Mouse (Mus musculus) CD4-positive, CD25-positive, alpha-beta regulatory T cell, adult 4 months (primary cell): Measurements from ENCODE around the gene Tsacc. TPM values are rescaled to one million over a fixed set of nuclear protein-coding genes. Genes with fewer than 3 reads are reported as not detected.
A peak's percentile ranks its signal among the peaks of the same experiment; 100 is the strongest.

ENCODE experiments used
- ATAC-seq: one replicate; pipeline ENCODE4 v1.8.0; 2017
- polyA plus RNA-seq, 2 experiments: library from polyadenylated mRNA; unstranded; fragments of 100-300 nt; shearing (Covaris generic); gene quantifications; one replicate each; pipeline ENCODE4 v1.2.1; 2017

Tsacc gene
- polyA plus RNA-seq, 2 experiments from 2014 or later, result 5.8 to 7.7 TPM

DNA sequence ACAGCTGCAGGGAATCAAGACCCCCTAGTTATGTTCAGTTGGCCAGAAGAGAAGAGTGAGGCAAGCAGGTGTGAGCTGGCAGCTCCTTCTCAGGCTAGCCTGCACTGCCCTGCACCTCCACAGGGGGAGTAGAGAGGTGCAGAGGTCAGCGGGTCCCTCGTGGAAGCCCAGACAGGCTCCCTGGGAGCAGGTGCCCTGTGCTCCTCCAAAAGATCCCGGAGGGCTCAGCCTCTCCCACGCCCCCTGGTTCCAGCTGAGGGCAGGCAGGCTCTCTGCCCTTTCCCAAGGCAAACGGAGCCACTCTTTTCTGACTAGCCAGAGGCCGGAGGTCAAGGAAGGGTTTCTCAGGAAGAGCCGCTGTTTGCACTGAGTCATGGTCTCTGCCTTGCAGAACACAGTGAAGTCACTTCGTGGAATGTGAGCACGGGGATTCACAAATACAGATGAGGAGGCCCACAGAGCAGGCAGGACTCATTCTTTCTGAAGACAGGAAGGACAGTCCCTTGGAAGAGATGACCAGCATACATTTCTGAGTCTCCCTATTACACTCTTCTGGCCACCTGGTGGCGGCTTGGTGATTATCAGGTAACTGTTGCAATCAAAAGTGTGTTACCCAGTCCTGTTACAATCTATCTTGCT lies 59.1 kb downstream of the Tsacc start:
- ATAC-seq, result peak; percentile 49

GRCm38 (mm10) chr3:88237161-88237555 lies 59.6 kb downstream of the Tsacc start:
- ATAC-seq, result no peak

GRCm38 (mm10) chr3:88235616-88236015 lies 61.2 kb downstream of the Tsacc start:
- no peak for ATAC-seq

DNA sequence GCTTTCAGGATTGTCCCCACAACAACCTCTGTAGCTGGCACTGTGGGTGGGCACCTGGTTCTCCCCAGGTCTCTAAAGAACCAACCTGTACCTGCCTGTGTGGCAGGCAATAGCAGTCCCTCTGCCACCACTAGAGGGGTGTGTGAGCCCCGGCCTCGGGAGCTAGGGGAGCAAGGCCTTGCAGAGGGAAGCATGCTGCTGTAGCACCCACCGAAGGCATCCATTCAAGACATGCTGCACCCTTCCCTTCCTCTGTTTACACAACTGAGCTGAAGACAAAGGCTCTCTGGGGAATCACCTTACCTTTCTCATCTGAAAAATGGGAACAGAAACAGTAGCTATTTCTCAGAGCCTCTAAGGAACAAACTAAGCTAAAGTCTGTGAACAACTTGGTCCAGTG lies 61.6 kb downstream of the Tsacc start:
- no peak for ATAC-seq

DNA sequence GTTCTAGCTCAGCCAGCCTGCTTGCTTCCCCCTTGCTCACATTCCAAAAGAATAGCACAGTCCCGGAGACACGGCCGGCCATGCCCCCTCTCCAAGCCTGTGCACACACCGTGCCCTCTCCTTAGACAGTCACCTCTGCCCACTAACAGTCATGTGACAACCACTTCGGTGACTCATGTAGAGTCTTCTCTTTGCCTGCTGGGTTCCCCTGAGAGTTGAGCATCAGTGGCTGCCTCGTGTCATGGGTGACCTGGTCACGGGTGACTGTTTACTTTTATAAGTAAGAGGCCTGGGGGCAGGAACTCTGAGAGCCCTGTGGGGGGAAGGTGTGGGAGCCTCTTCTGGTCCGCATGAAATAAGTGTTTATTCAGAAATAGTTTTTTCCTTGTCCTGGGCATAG lies 62.8 kb downstream of the Tsacc start:
- ATAC-seq, result no peak

DNA sequence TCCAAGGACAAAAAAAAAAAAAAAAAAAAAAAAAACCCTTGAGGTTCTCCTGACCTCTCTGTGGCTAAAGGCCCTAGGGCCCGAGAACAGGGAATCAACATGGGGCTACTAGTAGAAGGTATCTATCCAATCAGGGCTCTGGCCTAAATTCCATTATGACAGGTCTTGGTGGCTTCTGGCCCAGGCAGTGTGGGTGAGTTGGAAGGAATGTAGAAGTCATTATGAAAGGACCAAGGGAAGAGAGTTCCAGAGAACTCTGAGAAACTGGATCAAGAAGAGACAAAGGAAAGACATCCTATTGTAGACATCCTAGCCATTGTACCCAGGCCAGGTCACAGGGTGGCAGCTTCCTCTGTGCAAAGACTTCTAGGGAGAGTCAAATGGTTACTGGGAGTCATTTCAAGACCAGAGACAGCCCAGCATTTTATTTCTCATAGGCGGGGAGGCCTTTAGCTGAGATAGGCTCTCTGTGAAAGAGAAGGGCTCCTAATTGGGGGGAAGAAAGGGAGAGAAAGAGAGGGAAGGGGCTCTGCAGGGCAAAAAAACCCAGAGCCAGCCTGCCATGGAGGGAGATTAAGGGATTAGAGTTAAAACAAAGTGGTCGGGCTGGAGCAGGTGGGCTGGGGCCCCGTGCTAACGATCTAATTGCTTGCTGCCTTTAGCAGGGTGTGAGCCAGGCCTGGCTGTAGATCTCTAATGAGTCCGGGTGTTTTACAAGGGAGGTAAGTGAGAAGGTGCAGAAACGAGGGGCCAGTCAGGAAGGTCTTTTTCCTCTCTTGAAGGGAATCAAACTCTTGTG lies 63.7 kb downstream of the Tsacc start:
- ATAC-seq, result no peak

Other genes starting within 250 kb of the Tsacc start
- gene Naxe, start 238.5 kb downstream of the Tsacc start, polyA plus RNA-seq, result 10 to 100 TPM; 67.4 to 72.4 TPM
- gene Ttc24, start 218.7 kb downstream of the Tsacc start, polyA plus RNA-seq, result not detected
- gene Iqgap3, start 215.0 kb downstream of the Tsacc start, polyA plus RNA-seq, result 1 to 10 TPM in 1 of 2 experiments, under 1 TPM in 1; 0.75 to 1.5 TPM
- gene Mef2d, start 154.6 kb downstream of the Tsacc start, polyA plus RNA-seq, result 10 to 100 TPM; 30.9 to 36.1 TPM
- gene Rhbg, start 42.3 kb downstream of the Tsacc start, polyA plus RNA-seq, result not detected
- gene Gm38392, start 9.8 kb downstream of the Tsacc start, polyA plus RNA-seq, result not detected
- gene Cct3, start 117 bp upstream of the Tsacc start, polyA plus RNA-seq, result 100 to 1,000 TPM; 189 to 216 TPM
- gene Glmp, start 28.0 kb upstream of the Tsacc start, polyA plus RNA-seq, result 100 to 1,000 TPM; 370 to 504 TPM
- gene Tmem79, start 39.1 kb upstream of the Tsacc start, polyA plus RNA-seq, result 1 to 10 TPM; 1.1 to 2.2 TPM
- gene Smg5, start 39.3 kb upstream of the Tsacc start, polyA plus RNA-seq, result 10 to 100 TPM; 24.2 to 34.9 TPM
- not detected for gene Paqr6, start 67.6 kb upstream of the Tsacc start, polyA plus RNA-seq
- gene Bglap3, start 75.7 kb upstream of the Tsacc start, polyA plus RNA-seq, result not detected
- not detected for gene Bglap2, start 81.7 kb upstream of the Tsacc start, polyA plus RNA-seq
- not detected for gene Bglap, start 87.5 kb upstream of the Tsacc start, polyA plus RNA-seq
- 10 to 100 TPM; 37.2 to 52.9 TPM for gene Pmf1, start 113.3 kb upstream of the Tsacc start, polyA plus RNA-seq
- gene Slc25a44, start 128.1 kb upstream of the Tsacc start, polyA plus RNA-seq, result 10 to 100 TPM; 17.5 to 18.5 TPM
- 10 to 100 TPM; 17.6 to 32.8 TPM for gene Sema4a, start 164.2 kb upstream of the Tsacc start, polyA plus RNA-seq
- 1 to 10 TPM; 5.0 to 5.1 TPM for gene Lmna, start 213.0 kb upstream of the Tsacc start, polyA plus RNA-seq
- 1 to 10 TPM in 1 of 2 experiments, under 1 TPM in 1; 0.60 to 1.5 TPM for gene Mex3a, start 235.4 kb upstream of the Tsacc start, polyA plus RNA-seq